Mouse (Mus musculus) embryonic facial prominence, embryonic 11.5 days (tissue): Measurements from ENCODE around the gene R3hdml. TPM values are rescaled to one million over a fixed set of nuclear protein-coding genes. Genes with fewer than 3 reads are reported as not detected.
"Not testable (repeated sequence)": the region's sequence is repeated elsewhere in the genome, so short reads cannot be mapped to it uniquely, and the experiment has no call there.

Experiments
- ATAC-seq: fragments of 200-750 bp; cut with Nextera tagmentation; replicated peaks from 2 replicates; pipeline ENCODE4 v1.8.0; 2017; ENCODE audit warnings: low read depth; ENCODE audit not compliant: insufficient number of reproducible peaks, low FRiP score, low TSS enrichment
- DNase-seq: peaks from one replicate; pipeline ENCODE4 v3.0.0-alpha.2; 2015; ENCODE audit warnings: low spot score
- H3K27ac ChIP-seq: fragments of 300-500 bp; sonication (generic); replicated peaks from 2 replicates; pipeline ENCODE4 v1.5.1; 2014; ENCODE audit warnings: mild to moderate bottlenecking, low read depth, low read length, control low read depth
- H3K27me3 ChIP-seq: fragments of 300-500 bp; sonication (generic); 2 replicates; pipeline ENCODE4 v1.6.1; 2014; ENCODE audit warnings: mild to moderate bottlenecking, low read length, moderate library complexity, mixed read lengths; ENCODE audit not compliant: control insufficient read depth, insufficient read depth
- H3K36me3 ChIP-seq: fragments of 300-500 bp; sonication (generic); replicated peaks from 2 replicates; pipeline ENCODE4 v1.6.1; 2014; ENCODE audit warnings: low read depth, mild to moderate bottlenecking, low read length, moderate library complexity, mixed read lengths; ENCODE audit not compliant: control insufficient read depth, insufficient read depth
- H3K4me1 ChIP-seq: fragments of 300-500 bp; sonication (generic); 2 replicates; pipeline ENCODE4 v1.6.1; 2014; ENCODE audit warnings: low read length, mixed read lengths; ENCODE audit not compliant: control insufficient read depth, insufficient read depth
- H3K4me2 ChIP-seq: fragments of 300-500 bp; sonication (generic); 2 replicates; pipeline ENCODE4 v1.6.1; 2014; ENCODE audit warnings: low read depth, mild to moderate bottlenecking, control low read depth, low read length, moderate library complexity
- H3K4me3 ChIP-seq: fragments of 300-500 bp; sonication (generic); 2 replicates; pipeline ENCODE4 v1.5.1; 2014; ENCODE audit warnings: low read depth, low read length, control low read depth
- H3K9ac ChIP-seq: fragments of 300-500 bp; sonication (generic); replicated peaks from 2 replicates; pipeline ENCODE4 v1.6.1; 2014; ENCODE audit warnings: mild to moderate bottlenecking, control low read depth, low read length
- H3K9me3 ChIP-seq: fragments of 300-500 bp; sonication (generic); replicated peaks from 2 replicates; pipeline ENCODE4 v1.6.1; 2016; ENCODE audit warnings: mild to moderate bottlenecking, low read length, inconsistent platforms, mixed read lengths; ENCODE audit not compliant: control insufficient read depth
- WGBS: fragments of 180-500 bp; shearing (Covaris S2); extraction: QIAGEN DNeasy Blood & Tissue Kit; methylation state at CpG from one replicate; pipeline ENCODE4 v1.1.7; 2014; 5-methylcytosine and 5-hydroxymethylcytosine counted together
- polyA plus RNA-seq: library from polyadenylated mRNA; unstranded; fragments of >200 nt; fragmentation: Nextera tagmentation; extraction: Ambion mirVana; gene quantifications from 2 replicates; pipeline ENCODE4 v1.2.1, GENCODE M21; 2014

R3hdml gene
- polyA plus RNA-seq, 1 experiment from 2014 or later: not detected

DNA sequence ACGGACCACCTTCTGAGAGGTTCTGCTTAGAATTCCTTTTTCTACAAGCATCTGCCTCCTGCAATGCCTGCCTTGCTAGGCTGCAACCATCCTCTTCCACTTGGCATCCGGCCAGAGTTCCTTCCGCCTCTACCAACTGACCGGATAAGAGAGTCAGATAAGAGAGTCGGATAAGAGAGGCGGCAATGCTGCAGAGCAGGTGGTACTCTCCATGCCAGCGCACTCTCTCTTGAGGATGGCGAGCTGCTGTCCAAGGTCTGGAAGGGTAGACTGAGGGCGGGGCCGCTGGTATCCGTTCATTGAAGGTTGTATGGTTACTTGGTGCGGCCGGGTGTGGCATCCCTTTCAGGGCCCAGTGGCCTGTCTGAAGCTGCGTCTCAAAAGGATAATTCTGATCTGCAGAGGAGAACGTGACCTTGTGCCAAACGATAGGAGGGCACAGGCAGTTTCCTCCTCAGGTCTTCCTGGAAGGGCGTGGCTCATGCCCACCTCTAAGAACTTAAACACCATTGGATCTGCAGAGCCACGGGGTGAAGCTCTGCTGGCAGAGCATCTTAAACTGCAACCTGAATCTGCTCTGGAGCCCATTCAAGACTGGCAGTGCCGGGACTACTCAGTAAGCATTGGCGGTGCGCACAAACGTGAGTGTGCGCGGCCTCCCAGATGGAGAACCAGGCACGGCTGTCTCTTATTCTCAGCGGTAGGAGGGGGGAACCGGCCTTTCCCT is 33.4 kb upstream of the R3hdml start:
- 57% methylated on average over 27 of the region's 27 CpGs for whole genome bisulfite sequencing
- no peak overlapping the region for H3K9ac ChIP-seq
- H3K4me2 ChIP-seq: no peak overlapping the region
- H3K4me1 ChIP-seq: no peaks in the 10 kb centered on the region
- no peaks in the 10 kb centered on the region for H3K9me3 ChIP-seq
- ATAC-seq (no peak), DNase-seq (no peak)
- no peak overlapping the region for H3K4me3 ChIP-seq
- H3K27me3 ChIP-seq: peaks cover 5% of the 10 kb centered on the region; the same call in 1 of the 2 replicates
- H3K36me3 ChIP-seq: no peaks in the 10 kb centered on the region
- H3K27ac ChIP-seq: no peak overlapping the region

DNA sequence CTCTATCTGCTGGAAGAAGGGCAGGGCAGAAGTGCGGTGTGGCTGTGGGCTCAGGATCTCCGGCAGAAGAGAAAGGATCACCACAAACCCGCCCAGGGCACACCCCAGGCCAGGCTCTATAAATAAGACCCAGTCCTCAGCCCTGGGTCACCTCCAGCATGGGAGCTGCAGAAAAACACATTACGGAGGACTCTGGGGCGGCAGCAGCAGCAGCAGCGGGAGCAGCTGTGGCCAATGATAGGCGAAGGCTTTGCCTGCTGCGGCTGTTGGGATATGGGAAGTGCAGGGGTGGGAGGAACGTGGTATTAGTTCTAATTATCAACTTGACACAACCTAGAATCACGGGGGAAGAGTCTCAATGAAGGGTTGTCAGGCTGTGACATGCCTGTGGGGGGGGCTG is 32.7 kb upstream of the R3hdml start:
- WGBS: 47% methylated on average over 10 of the region's 10 CpGs
- H3K36me3 ChIP-seq: no peaks in the 10 kb centered on the region
- no peak overlapping the region for H3K4me2 ChIP-seq
- H3K4me3 ChIP-seq: no peak overlapping the region
- H3K27me3 ChIP-seq: peaks cover 5% of the 10 kb centered on the region; the same call in 1 of the 2 replicates
- no peaks in the 10 kb centered on the region for H3K9me3 ChIP-seq
- H3K9ac ChIP-seq: no peak overlapping the region
- DNase-seq: no peak
- no peaks in the 10 kb centered on the region for H3K4me1 ChIP-seq
- ATAC-seq: no peak
- H3K27ac ChIP-seq: no peak overlapping the region

DNA sequence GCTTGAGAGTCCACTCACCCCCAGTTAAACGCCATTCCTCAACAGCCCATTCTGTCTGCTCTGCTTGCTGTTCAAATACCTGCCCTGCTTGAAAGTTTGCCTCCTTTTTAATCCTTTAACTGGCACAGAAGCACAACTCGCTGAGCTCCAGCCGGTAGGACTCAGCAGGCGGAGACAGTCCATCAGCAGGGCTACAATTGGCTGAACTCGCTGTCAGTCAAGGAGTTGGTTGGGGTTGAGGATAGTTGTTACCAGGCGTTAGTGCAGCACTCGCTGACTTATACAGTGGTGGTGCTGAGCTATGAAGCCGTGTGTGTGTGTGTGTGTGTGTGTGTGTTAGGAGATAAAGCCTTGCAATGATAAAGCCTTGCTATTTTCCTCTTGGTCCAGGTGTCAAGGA is 31.5 kb upstream of the R3hdml start:
- H3K4me3 ChIP-seq: no peak overlapping the region
- DNase-seq (no peak), ATAC-seq (no peak)
- H3K4me2 ChIP-seq: no peak overlapping the region
- 87% methylated on average over 8 of the region's 8 CpGs for WGBS
- H3K9ac ChIP-seq: no peak overlapping the region
- H3K27me3 ChIP-seq: peaks cover 5% of the 10 kb centered on the region; the same call in 1 of the 2 replicates
- H3K9me3 ChIP-seq: no peaks in the 10 kb centered on the region
- no peak overlapping the region for H3K27ac ChIP-seq
- no peaks in the 10 kb centered on the region for H3K4me1 ChIP-seq
- no peaks in the 10 kb centered on the region for H3K36me3 ChIP-seq

- not testable (repeated sequence) for DNase-seq, ATAC-seq, H3K27me3 ChIP-seq, H3K27ac ChIP-seq, H3K36me3 ChIP-seq, H3K4me2 ChIP-seq, H3K4me1 ChIP-seq, H3K9ac ChIP-seq, H3K9me3 ChIP-seq, H3K4me3 ChIP-seq
- WGBS: 93% methylated on average over 9 of the region's 9 CpGs
Measured at GRCm38 (mm10) chr2:163461307-163461706, 30.8 kb upstream of the R3hdml start.

DNA sequence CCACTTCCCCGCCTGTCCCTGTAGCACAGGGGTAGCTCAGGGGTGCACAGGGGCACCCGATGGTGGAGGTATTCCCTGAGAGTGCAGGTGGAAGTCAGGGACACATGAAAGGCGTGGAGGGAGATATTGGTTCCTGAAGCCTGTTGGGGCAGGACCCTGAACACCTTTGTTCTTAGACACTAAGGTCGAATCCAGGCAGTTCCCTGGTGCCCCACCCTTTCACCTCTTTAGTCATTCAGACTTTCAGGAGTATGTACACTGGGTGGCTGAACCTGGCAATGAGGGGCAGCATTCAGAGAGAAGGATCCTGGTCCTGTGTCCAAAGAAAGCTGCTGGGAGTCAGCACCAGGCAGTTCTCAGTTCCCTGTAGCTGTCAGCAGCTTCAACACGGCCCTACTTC is 29.7 kb upstream of the R3hdml start:
- H3K4me2 ChIP-seq: no peak overlapping the region
- peaks cover 5% of the 10 kb centered on the region; the same call in 1 of the 2 replicates for H3K27me3 ChIP-seq
- H3K27ac ChIP-seq: no peak overlapping the region
- ATAC-seq (no peak), DNase-seq (no peak)
- H3K9ac ChIP-seq: no peak overlapping the region
- no peaks in the 10 kb centered on the region for H3K36me3 ChIP-seq
- 84% methylated on average over 5 of the region's 5 CpGs for WGBS
- no peak overlapping the region for H3K4me3 ChIP-seq
- H3K9me3 ChIP-seq: no peaks in the 10 kb centered on the region
- H3K4me1 ChIP-seq: no peaks in the 10 kb centered on the region

- Histone ChIP-seq H3K27me3 (peaks cover 5% of the 10 kb centered on the region; the same call in 1 of the 2 replicates), H3K9ac (no peak overlapping the region), H3K4me3 (no peak overlapping the region), H3K27ac (no peak overlapping the region), H3K4me1 (no peaks in the 10 kb centered on the region), H3K36me3 (no peaks in the 10 kb centered on the region), H3K9me3 (no peaks in the 10 kb centered on the region), H3K4me2 (no peak overlapping the region)
- no peak for ATAC-seq
- 73% methylated on average over 11 of the region's 11 CpGs for WGBS
- no peak for DNase-seq
Measured at GRCm38 (mm10) chr2:163462801-163463200, 29.3 kb upstream of the R3hdml start.

DNA sequence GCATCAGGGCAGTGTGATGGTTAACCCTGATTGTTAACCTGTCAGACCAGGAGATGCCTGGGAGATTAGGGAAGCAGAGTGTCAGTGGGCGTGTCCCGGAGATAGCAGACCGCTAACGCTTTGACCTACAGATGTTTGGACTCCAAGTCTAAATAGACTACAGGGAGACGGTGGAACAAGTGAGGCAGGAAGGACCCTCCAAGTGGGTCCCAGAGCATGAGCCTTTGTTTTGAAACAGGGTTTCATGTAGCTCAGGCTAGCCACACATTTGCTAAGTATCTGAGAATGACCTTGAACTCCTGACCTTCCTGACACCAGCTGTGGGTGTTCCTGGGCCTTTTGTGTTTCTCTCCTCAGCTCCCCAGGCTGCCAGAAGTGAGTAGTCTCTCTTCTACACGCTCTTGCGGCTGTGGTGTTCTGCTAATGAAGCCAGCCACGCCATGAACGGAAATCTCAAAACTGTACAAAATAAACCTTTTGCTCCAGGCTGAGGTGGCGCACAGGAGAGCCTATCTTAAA is 28.8 kb upstream of the R3hdml start:
- Histone ChIP-seq H3K36me3 (no peaks in the 10 kb centered on the region), H3K4me3 (no peak overlapping the region), H3K27ac (no peak overlapping the region), H3K4me1 (no peaks in the 10 kb centered on the region), H3K9ac (no peak overlapping the region), H3K9me3 (no peaks in the 10 kb centered on the region), H3K4me2 (no peak overlapping the region), H3K27me3 (peaks cover 4% of the 10 kb centered on the region; the same call in 1 of the 2 replicates)
- DNase-seq (no peak), ATAC-seq (no peak)
- WGBS: 76% methylated on average over 10 of the region's 10 CpGs

GRCm38 (mm10) chr2:163463998-163464397 is 28.1 kb upstream of the R3hdml start:
- H3K27ac ChIP-seq: no peak overlapping the region
- H3K36me3 ChIP-seq: no peaks in the 10 kb centered on the region
- no peaks in the 10 kb centered on the region for H3K4me1 ChIP-seq
- no peak overlapping the region for H3K4me2 ChIP-seq
- H3K27me3 ChIP-seq: no peaks in the 10 kb centered on the region
- H3K9me3 ChIP-seq: no peaks in the 10 kb centered on the region
- no peak for ATAC-seq
- WGBS: 77% methylated on average over 4 of the region's 4 CpGs
- DNase-seq: no peak
- no peak overlapping the region for H3K4me3 ChIP-seq
- no peak overlapping the region for H3K9ac ChIP-seq
